Mouse (Mus musculus): ENCODE measurements around the gene Cyb561d2.

- TF ChIP-seq POLR2A (IDR thresholded peaks at IDR 0.05; ENCODE audit: insufficient read depth, low read depth, low read length) (no peak), CTCF (IDR thresholded peaks at IDR 0.05) (no peak)
Measured at GRCm38 (mm10) chr9:107590773-107591060, 48.7 kb upstream of the Cyb561d2 start.
